Mouse (Mus musculus) hindbrain, embryonic 15.5 days (tissue): ENCODE results near the gene Mlx. TPM values are rescaled to one million over a fixed set of nuclear protein-coding genes. Genes with fewer than 3 reads are reported as not detected.
A peak's percentile ranks its signal among the peaks of the same experiment; 100 is the strongest.

Source experiments
- ATAC-seq: fragments of 200-750 bp; cut with Nextera tagmentation; 2 replicates; pipeline ENCODE4 v1.8.0; 2017; ENCODE audit warnings: low read depth, moderate number of reproducible peaks, moderate TSS enrichment; ENCODE audit not compliant: low FRiP score
- H3K27ac ChIP-seq: fragments of 300-500 bp; sonication (generic); replicated peaks from 2 replicates; pipeline ENCODE4 v1.5.1; 2015; ENCODE audit warnings: mild to moderate bottlenecking, inconsistent platforms
- H3K27me3 ChIP-seq: fragments of 300-500 bp; sonication (generic); 2 replicates; pipeline ENCODE4 v1.6.1; 2015; ENCODE audit warnings: control low read depth, inconsistent platforms
- H3K36me3 ChIP-seq: fragments of 300-500 bp; sonication (generic); 2 replicates; pipeline ENCODE4 v1.6.1; 2015; ENCODE audit warnings: control low read depth, inconsistent platforms
- H3K4me1 ChIP-seq: fragments of 300-500 bp; sonication (generic); replicated peaks from 2 replicates; pipeline ENCODE4 v1.6.1; 2015; ENCODE audit warnings: control low read depth, inconsistent platforms
- H3K4me2 ChIP-seq: fragments of 300-500 bp; sonication (generic); 2 replicates; pipeline ENCODE4 v1.6.1; 2015; ENCODE audit warnings: moderate library complexity, mild to moderate bottlenecking, inconsistent platforms
- H3K4me3 ChIP-seq: fragments of 300-500 bp; sonication (generic); 2 replicates; pipeline ENCODE4 v1.5.1; 2015; ENCODE audit warnings: mild to moderate bottlenecking, inconsistent platforms
- H3K9ac ChIP-seq: fragments of 300-500 bp; sonication (generic); 2 replicates; pipeline ENCODE4 v1.6.1; 2015; ENCODE audit warnings: inconsistent platforms
- H3K9me3 ChIP-seq: fragments of 300-500 bp; sonication (generic); 2 replicates; pipeline ENCODE4 v1.6.1; 2016; ENCODE audit warnings: control low read depth, inconsistent platforms
- WGBS: fragments of 180-500 bp; shearing (Covaris S2); methylation state at CpG from one replicate; pipeline ENCODE4 v1.1.7; 2015; 5-methylcytosine and 5-hydroxymethylcytosine counted together
- polyA plus RNA-seq: library from polyadenylated mRNA; unstranded; fragments of >200 nt; fragmentation: Nextera tagmentation; extraction: Ambion mirVana; gene quantifications from 2 replicates; pipeline ENCODE4 v1.2.1, GENCODE M21; 2015

Gene Mlx
- polyA plus RNA-seq: 85.1 and 90.0 TPM in 2 replicates

- H3K9me3 ChIP-seq: no peaks in the 10 kb centered on the region
- H3K27me3 ChIP-seq: no peaks in the 10 kb centered on the region
- peak within 1 kb of the TSS; percentile 78 for H3K9ac ChIP-seq
- peaks cover 44% of the 10 kb centered on the region for H3K4me1 ChIP-seq
- H3K4me3 ChIP-seq: peak within 1 kb of the TSS; percentile 56
- WGBS: 1% methylated on average over 52 of the region's 52 CpGs
- peak; percentile 88 for ATAC-seq
- peak within 1 kb of the TSS; percentile 81 for H3K4me2 ChIP-seq
- H3K27ac ChIP-seq: peak within 1 kb of the TSS; percentile 91
- peaks cover 36% of the 10 kb centered on the region for H3K36me3 ChIP-seq
These were observed at the start of gene Mlx for GRCm38 (mm10) chr11:101086756-101087681. Mlx (plus strand) TSS chr11:101087277.

DNA sequence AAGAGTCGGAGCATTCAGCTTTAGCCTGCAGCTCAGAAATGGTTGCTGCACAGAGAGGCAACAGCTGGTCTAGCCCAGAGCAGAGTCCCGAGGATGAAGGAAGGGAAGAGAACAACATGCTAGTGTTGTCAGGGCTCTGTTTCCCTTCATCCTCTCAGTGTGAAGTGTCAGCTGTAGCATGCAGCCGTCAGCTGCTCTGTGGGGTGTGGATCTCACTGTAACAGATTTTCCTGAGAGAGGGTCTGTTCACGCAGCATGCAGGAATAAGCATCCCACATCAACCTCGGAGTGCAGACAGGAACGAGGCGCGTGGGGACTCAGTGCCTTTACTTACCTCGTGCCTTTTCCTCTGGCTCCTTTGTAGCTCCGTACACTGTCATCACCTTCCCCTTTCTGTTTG, 49.3 kb upstream of the Mlx start:
- WGBS: 80% methylated on average over 10 of the region's 10 CpGs

DNA sequence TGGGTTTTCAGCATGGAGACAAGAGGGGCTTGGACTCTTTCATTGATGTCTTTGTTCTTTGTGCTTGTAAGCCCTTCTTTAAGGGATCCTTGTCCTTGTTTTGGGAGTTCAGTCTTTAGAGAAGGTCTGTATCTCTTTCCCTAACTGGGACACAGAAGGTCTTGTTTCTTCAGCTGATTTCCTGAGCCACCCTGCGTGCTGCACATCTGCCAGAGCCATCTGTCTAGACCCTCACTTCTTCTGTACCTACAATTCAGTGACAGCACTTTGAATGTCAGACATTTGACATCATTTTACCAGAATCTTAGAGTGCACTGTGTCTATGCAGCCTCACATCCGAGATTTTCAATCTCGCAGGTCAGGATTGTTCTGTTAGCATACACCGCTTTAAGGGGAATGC, 41.3 kb upstream of the Mlx start:
- Histone ChIP-seq H3K27ac (no peak overlapping the region), H3K4me3 (no peak overlapping the region), H3K27me3 (no peaks in the 10 kb centered on the region), H3K4me1 (no peaks in the 10 kb centered on the region), H3K4me2 (no peak overlapping the region), H3K9ac (no peak overlapping the region), H3K9me3 (no peaks in the 10 kb centered on the region), H3K36me3 (peaks cover 97% of the 10 kb centered on the region)
- no peak for ATAC-seq
- 93% methylated on average over 4 of the region's 4 CpGs for WGBS

More for the DNA sequence above, 49.3 kb upstream of the Mlx start:
- Histone ChIP-seq H3K27ac (no peak overlapping the region), H3K36me3 (peaks cover 90% of the 10 kb centered on the region), H3K27me3 (no peaks in the 10 kb centered on the region), H3K4me3 (no peak overlapping the region), H3K9me3 (no peaks in the 10 kb centered on the region), H3K9ac (no peak overlapping the region), H3K4me2 (no peak overlapping the region), H3K4me1 (no peaks in the 10 kb centered on the region)
- ATAC-seq: no peak

DNA sequence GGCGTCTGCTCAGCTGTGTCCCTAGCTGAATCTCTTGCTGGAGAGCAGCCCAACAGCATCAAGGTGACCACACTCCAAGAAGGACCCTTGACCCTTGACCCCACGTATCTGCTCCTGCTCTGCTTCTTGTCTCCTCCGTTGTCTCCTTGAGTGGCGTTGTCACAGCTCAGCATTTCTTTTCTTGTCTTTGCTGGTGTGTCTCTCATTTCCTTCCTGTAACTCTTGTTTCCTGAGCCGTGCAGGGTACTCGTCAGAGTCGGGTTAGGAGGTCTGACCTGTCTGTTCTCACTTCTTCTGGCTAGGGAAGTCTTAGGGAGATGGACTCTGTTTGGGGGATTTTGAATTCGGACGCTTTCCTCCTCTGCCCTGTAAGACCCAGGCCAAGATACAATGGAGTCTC, 40.6 kb upstream of the Mlx start:
- no peak for ATAC-seq
- Histone ChIP-seq H3K9me3 (no peaks in the 10 kb centered on the region), H3K4me3 (no peak overlapping the region), H3K27ac (no peak overlapping the region), H3K36me3 (peaks cover 96% of the 10 kb centered on the region), H3K27me3 (no peaks in the 10 kb centered on the region), H3K9ac (no peak overlapping the region), H3K4me1 (no peaks in the 10 kb centered on the region), H3K4me2 (no peak overlapping the region)
- WGBS: 68% methylated on average over 9 of the region's 9 CpGs

DNA sequence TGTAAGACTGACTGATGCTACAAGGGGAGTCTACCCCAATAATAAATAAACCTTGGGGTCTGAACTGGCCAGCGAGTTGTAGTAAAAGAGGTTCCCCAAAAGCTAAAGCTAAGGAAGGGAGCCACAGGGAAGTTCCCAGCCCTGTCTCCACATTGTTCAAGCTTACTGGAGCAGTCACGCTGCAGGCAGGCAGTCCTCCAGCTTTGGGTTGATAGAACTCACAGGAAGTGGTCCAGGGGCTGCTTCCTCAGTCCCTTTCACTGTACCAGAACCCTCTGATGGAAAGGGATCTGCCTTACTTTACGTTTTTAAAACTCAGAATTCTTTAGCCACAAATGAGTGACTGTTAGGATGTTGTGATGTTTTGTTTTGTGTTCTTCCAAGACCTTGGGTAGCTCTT, 39.6 kb upstream of the Mlx start:
- 87% methylated on average over 3 of the region's 3 CpGs for WGBS
- H3K4me2 ChIP-seq: no peak overlapping the region
- H3K27ac ChIP-seq: no peak overlapping the region
- H3K9ac ChIP-seq: no peak overlapping the region
- no peaks in the 10 kb centered on the region for H3K9me3 ChIP-seq
- H3K27me3 ChIP-seq: no peaks in the 10 kb centered on the region
- H3K36me3 ChIP-seq: peaks cover 98% of the 10 kb centered on the region
- no peaks in the 10 kb centered on the region for H3K4me1 ChIP-seq
- no peak for ATAC-seq
- no peak overlapping the region for H3K4me3 ChIP-seq

DNA sequence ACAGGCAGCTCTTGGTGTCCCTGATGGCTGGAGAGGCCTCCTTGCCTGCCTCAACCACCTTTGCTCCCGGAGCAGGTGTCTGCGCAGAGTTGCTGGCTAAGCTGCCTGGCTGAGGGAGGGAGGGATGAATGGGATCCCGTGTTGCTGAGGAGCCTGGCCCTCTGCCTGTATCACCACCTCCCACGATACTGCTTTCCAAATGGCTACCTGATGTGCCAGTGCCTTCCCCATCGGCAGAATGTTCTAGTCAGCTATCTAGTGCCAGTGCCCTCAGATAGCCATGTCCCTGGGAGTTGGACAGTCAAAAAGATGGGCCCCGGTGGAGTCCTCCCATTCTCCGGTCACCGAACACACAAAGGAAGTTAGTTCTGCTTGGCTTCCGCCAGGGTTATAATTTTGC, 36.7 kb upstream of the Mlx start:
- no peak overlapping the region for H3K27ac ChIP-seq
- H3K36me3 ChIP-seq: peaks cover 97% of the 10 kb centered on the region
- H3K4me2 ChIP-seq: no peak overlapping the region
- H3K9me3 ChIP-seq: no peaks in the 10 kb centered on the region
- WGBS: 81% methylated on average over 9 of the region's 9 CpGs
- H3K4me1 ChIP-seq: no peaks in the 10 kb centered on the region
- no peak overlapping the region for H3K9ac ChIP-seq
- no peaks in the 10 kb centered on the region for H3K27me3 ChIP-seq
- H3K4me3 ChIP-seq: no peak overlapping the region
- no peak for ATAC-seq

GRCm38 (mm10) chr11:101051051-101051493, 36.0 kb upstream of the Mlx start:
- H3K4me3 ChIP-seq: no peak overlapping the region
- no peak overlapping the region for H3K4me2 ChIP-seq
- WGBS: 78% methylated on average over 6 of the region's 6 CpGs
- no peak overlapping the region for H3K9ac ChIP-seq
- ATAC-seq: no peak
- H3K36me3 ChIP-seq: peaks cover 97% of the 10 kb centered on the region
- no peaks in the 10 kb centered on the region for H3K27me3 ChIP-seq
- no peak overlapping the region for H3K27ac ChIP-seq
- H3K4me1 ChIP-seq: no peaks in the 10 kb centered on the region
- no peaks in the 10 kb centered on the region for H3K9me3 ChIP-seq

GRCm38 (mm10) chr11:101051617-101052016, 35.5 kb upstream of the Mlx start:
- Histone ChIP-seq H3K9me3 (no peaks in the 10 kb centered on the region), H3K27ac (no peak overlapping the region), H3K27me3 (no peaks in the 10 kb centered on the region), H3K36me3 (peaks cover 97% of the 10 kb centered on the region), H3K4me1 (no peaks in the 10 kb centered on the region), H3K4me2 (no peak overlapping the region), H3K9ac (no peak overlapping the region), H3K4me3 (no peak overlapping the region)
- WGBS: 84% methylated on average over 8 of the region's 8 CpGs
- no peak for ATAC-seq

DNA sequence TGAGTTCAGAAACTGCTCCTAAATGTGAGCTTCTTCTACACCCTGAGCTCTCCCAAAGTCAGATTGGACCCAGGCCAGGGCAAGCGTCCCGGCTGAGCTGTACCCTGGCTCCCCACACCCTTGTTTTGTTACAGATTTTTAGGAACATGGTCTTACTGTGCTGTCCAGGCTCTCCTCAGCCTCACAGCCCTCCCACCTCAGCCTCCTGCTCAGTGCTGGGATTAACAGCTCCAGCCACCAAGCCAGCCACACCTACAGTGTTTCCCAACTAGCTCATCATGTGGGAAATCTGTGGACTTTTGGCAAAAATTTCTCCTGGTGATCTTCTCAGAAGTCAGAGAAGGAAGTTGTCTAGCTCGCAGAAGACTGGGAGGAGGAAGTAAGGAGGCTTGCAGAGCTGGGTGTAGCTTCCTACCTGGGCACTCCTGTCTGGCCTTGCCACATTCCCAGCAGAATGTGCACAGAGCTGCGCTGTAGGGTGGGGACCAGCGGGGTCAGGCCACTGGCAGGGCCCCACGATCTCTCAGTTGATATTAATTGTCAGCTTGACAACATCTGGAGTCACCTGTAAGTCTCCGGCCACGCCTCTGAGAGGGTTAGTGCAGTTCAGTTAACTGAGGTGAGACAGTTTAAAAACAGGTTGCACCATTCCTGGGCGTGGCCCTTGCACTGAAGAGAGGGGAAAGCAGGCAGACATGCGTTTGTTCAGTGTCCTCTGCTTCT, 34.2 kb upstream of the Mlx start:
- Histone ChIP-seq H3K4me1 (no peaks in the 10 kb centered on the region), H3K4me2 (no peak overlapping the region), H3K27ac (no peak overlapping the region), H3K36me3 (peaks cover 89% of the 10 kb centered on the region), H3K9ac (no peak overlapping the region), H3K27me3 (no peaks in the 10 kb centered on the region), H3K9me3 (no peaks in the 10 kb centered on the region), H3K4me3 (no peak overlapping the region)
- WGBS: 93% methylated on average over 10 of the region's 10 CpGs
- no peak for ATAC-seq

DNA sequence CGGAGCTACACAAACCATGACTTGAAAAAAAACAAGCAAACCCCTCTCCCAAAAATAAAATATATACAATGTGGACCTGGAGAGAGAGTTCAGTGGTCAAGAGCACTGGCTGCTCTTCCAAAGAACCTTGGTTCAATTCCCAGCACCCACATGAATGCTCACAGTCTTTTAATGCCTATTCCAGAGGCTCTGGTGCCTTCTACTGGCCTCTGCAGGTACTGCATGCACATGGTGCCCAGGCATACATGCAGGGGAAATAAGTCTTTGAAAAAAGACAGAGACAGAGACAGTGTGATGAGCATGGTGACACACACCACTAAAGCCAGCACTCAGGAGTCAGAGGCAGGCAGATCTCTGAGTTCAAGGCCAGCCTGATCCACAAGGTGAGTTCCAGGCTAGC, 33.1 kb upstream of the Mlx start:
- ATAC-seq: no peak
- Histone ChIP-seq H3K27me3 (no peaks in the 10 kb centered on the region), H3K27ac (no peak overlapping the region), H3K9ac (no peak overlapping the region), H3K4me3 (no peak overlapping the region), H3K36me3 (peaks cover 87% of the 10 kb centered on the region), H3K4me1 (no peaks in the 10 kb centered on the region), H3K9me3 (no peaks in the 10 kb centered on the region), H3K4me2 (no peak overlapping the region)
- WGBS: 100% methylated on average over 1 of the region's 1 CpGs

DNA sequence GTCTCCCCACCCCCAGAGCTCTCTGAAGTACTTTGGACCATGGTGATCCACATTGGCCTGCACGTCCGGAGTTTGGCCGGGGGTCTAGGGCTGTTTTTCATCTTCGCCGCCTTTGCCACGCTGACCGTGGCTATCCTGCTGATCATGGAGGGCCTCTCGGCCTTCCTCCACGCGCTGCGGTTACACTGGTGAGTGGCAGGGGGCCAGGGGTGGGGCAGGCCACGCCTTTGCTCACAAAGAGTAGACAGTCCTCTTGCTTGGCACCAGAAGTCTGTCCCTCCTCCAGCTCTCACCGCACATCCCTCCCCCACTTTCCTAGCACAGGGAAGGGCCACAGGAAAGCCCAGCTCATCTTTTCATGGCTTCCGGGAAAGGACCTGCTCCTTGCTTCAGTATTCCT, 31.7 kb upstream of the Mlx start:
- Histone ChIP-seq H3K9ac (no peak overlapping the region), H3K9me3 (no peaks in the 10 kb centered on the region), H3K4me3 (no peak overlapping the region), H3K4me1 (no peaks in the 10 kb centered on the region), H3K27ac (no peak overlapping the region), H3K36me3 (peaks cover 78% of the 10 kb centered on the region), H3K4me2 (no peak overlapping the region), H3K27me3 (no peaks in the 10 kb centered on the region)
- WGBS: 86% methylated on average over 14 of the region's 14 CpGs
- ATAC-seq: no peak

DNA sequence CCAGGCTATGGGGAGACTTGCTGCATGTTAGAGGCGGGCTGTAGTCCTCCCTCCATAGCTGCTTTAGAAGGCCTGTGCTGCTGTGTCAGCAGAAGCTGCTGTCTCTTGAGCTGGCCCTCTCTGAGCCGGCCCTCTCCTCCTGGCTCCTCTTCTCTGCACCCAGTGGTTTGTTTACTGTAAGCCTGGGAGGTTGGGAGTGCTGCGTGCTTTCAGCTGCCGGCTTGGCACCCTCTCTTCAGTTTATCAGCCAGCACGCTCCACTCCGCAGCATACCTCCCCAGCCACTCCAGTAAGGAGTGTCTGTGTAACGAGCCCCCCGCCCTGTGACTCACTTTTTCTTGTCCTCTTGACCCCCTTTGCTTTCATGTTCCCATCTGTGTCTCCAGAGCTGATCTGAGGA, 30.2 kb upstream of the Mlx start:
- Histone ChIP-seq H3K9me3 (no peaks in the 10 kb centered on the region), H3K36me3 (peaks cover 72% of the 10 kb centered on the region), H3K4me2 (no peak overlapping the region), H3K4me3 (no peak overlapping the region), H3K27me3 (no peaks in the 10 kb centered on the region), H3K4me1 (no peaks in the 10 kb centered on the region), H3K27ac (no peak overlapping the region), H3K9ac (no peak overlapping the region)
- no peak for ATAC-seq
- WGBS: 56% methylated on average over 8 of the region's 8 CpGs
